Mouse (Mus musculus): Measurements from ENCODE around the gene Ttll5.
A peak's percentile ranks its signal among the peaks of the same experiment; 100 is the strongest.

Ttll5 gene

GRCm38 (mm10) chr12:85928513-85928912 is 104.1 kb downstream of the Ttll5 start:
- DNase-seq (ENCODE audit: low read depth, low spot score) = no peak

GRCm38 (mm10) chr12:85929711-85930110 is 105.3 kb downstream of the Ttll5 start:
- no peak for DNase-seq (ENCODE audit: low read depth, low spot score)

DNA sequence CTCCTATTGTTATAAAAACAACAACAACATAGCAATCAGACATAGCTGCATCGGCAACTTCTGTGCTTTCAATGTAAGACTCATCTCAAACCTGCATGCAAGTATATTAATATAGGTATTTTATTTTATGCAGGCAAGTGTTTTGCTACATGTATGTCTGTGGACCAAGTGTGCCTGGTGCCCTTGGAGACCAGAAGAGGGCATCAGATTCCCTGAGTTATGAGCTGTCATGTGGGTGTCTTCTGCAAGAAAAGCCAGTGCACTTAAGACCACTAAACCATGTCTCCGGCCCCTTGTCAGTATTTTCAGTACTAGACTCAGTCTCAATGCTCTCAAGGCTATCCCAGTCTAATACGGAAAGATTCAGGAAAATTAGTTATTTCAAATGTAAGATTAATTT is 106.3 kb downstream of the Ttll5 start:
- DNase-seq (ENCODE audit: low read depth, low spot score) = no peak

DNA sequence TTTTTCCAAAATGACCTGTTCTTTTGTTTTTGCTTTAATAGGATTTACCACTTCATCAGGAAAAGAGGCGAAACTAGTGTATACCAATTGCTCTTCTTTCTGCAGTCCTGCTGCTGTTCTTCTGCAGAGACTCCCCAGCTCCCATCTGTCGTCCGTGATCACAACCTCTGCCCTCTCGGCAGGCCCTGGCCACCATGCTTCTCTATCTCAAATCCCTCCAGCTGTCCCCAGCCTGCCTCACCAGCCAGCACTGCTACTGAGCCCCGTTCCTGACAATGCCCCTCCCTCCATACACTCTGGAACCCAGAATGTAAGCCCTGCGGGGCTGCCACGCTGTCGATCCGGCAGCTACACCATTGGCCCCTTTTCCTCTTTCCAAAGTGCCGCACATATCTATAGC is 108.8 kb downstream of the Ttll5 start:
- DNase-seq (ENCODE audit: low read depth, low spot score) = no peak

GRCm38 (mm10) chr12:85937384-85937783 is 112.9 kb downstream of the Ttll5 start:
- DNase-seq (ENCODE audit: low read depth, low spot score) = no peak

- no peak for DNase-seq (ENCODE audit: low read depth, low spot score)
Observed at GRCm38 (mm10) chr12:85943456-85943855, 119.0 kb downstream of the Ttll5 start.

GRCm38 (mm10) chr12:85944419-85944818 is 120.0 kb downstream of the Ttll5 start:
- no peak for DNase-seq (ENCODE audit: low read depth, low spot score)

DNA sequence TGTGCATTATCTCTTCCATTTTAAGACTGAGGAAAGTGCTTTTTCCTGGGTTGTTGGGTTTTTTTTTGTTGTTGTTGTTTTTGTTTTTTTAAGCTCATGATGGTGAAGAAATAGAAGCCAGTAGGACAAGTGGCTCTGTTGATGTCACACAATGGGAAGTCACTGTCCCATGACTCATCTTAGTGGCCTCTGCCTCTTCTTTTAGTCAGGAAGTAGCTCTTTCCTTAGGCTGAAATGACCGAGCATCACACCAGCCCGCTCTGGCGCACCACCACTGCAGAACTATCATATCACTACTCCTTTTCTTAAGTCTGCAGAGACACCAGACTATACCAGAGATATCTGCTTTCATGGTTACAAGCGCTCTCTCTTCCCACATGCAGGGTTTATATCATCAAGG is 122.7 kb downstream of the Ttll5 start:
- DNase-seq (ENCODE audit: low read depth, low spot score) = no peak

DNA sequence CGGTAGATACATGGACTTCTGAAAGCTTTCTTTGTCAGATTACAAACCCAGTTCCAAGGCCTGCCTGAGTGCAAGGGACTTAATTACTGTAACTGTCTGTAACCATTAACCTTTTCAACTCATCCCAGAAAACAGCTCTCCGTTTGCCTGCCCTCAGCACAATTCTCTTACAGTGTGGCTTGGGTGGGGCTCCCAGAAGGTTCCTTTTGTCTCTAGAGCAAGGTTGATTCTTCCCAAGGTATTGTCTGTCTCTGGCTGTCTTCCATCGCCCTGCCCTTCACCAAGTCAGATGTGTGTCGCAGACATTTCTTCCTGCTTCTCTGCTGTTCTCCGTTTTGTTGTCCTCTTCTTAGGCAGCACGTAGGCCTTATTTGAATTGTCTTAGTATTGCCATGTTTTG is 125.2 kb downstream of the Ttll5 start:
- peak; percentile 78 for DNase-seq (ENCODE audit: low read depth, low spot score)

GRCm38 (mm10) chr12:85950371-85950770 is 125.9 kb downstream of the Ttll5 start:
- DNase-seq (ENCODE audit: low read depth, low spot score) = no peak

DNA sequence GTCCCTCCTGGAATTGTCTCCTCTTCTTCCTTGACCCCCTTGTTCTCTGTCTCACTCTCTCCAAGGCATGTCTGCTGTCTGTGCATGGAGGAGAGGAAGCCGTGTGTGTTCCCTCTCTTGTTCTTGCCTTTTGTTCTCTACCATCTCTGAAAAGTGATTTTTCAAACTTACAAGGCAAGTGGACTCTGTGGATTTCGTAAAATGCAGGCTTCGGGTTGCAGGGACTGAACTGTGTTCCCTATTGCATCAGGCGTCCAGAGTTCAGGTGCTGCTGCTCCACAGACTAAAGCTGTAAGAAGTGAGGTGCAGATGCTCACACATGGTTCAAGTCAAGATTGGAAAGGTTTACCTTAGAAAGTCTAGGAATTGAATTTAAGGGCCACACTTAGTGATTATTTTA is 126.6 kb downstream of the Ttll5 start:
- DNase-seq (ENCODE audit: low read depth, low spot score) = no peak

GRCm38 (mm10) chr12:85951822-85952221 is 127.4 kb downstream of the Ttll5 start:
- DNase-seq (ENCODE audit: low read depth, low spot score) = peak; percentile 48

GRCm38 (mm10) chr12:85952349-85952748 is 127.9 kb downstream of the Ttll5 start:
- DNase-seq (ENCODE audit: low read depth, low spot score) = no peak

- peak; percentile 59 for DNase-seq (ENCODE audit: low read depth, low spot score)
Observed at GRCm38 (mm10) chr12:85954167-85954566, 129.7 kb downstream of the Ttll5 start.

- no peak for DNase-seq (ENCODE audit: low read depth, low spot score)
Observed at GRCm38 (mm10) chr12:85955062-85955461, 130.6 kb downstream of the Ttll5 start.

DNA sequence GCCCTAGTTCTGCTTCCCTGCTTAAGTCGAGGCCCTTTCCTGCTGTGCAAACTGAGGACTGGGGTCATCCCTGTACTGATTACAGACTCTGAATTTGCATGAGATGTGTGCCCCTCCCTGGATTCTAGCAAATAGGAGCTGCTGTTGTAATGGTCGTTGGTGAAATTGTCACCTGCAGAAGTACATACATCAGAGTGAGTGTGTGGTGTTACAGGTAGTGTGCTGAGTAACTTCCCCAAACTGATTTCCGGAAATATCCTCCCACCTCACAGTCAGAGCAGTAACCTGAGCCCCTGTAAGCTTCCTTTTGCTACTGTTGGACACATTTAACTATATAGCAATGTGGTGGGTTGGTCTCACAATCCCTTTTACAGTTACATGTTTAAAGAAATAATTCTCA is 131.2 kb downstream of the Ttll5 start:
- DNase-seq (ENCODE audit: low read depth, low spot score) = no peak

DNA sequence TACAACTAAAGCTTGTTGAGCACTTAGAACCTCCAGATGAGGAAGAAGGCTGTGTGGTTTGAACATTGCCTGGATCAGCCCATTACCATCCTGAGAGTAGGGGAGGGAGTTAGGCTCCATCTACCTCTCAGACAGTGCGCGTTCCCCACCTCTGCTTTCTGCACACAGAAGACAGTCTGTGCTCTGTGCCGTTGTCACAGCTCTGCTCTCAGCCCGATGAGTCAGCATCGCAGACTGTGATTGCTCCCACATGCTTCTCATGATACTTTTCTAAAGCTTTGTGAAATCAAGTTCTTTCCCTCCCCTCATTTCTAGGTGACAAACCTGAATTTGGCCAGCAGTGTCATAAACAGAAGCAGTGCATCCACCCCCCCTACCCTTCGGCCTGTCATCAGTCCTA is 131.8 kb downstream of the Ttll5 start:
- DNase-seq (ENCODE audit: low read depth, low spot score) = no peak

DNA sequence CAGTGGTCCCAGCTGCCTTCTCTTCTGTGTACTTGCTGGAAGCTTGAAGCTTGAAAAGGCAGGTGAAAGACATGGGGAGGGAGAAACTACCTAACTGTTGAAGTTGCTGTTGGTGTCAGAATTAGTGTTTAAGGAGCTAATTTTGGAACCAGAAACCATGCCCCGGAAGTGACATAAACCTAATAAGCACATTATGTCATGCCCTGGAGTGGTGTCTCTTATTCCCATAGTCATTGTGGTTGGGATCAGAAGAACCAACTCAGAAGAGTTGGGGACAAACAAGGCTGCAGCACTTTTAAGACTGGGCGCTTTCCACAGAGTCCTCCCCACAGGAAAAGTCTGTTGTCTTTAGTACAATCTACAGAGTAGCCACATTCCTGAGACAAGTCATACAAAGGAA is 134.0 kb downstream of the Ttll5 start:
- peak; percentile 18 for DNase-seq (ENCODE audit: low read depth, low spot score)

DNA sequence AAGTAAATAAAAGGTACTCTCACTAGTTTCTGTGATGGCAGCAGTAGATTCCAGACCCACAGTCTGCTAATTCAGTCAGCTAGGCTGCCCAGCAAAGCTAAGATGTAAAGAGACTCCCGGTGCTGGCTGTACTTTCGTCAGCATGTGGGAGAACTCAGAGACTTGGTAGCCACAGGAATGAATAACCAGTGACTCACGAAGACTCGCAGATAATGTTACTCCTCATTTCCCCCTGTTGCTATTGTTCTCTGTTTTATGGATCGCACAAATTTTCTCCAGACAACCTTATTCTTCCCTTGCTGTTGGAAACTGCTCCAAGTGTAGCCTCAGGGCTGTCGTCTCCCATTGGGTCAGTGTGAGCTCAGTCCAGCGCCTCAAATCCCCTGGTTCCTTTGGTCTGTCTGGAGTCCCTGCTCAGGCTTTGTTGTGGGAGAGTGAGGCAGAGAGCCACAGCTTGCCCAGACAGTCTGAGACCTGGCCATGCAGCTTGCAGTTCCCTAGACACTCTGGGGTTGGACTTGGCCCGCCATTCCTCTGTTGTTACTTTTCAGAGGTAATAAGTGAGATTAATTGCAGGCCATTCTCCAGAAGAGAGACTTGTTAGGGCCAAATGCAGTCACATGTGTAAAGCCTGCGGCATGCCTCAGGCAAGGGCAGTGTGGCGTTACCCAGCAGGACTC is 135.5 kb downstream of the Ttll5 start:
- DNase-seq (ENCODE audit: low read depth, low spot score) = no peak

DNA sequence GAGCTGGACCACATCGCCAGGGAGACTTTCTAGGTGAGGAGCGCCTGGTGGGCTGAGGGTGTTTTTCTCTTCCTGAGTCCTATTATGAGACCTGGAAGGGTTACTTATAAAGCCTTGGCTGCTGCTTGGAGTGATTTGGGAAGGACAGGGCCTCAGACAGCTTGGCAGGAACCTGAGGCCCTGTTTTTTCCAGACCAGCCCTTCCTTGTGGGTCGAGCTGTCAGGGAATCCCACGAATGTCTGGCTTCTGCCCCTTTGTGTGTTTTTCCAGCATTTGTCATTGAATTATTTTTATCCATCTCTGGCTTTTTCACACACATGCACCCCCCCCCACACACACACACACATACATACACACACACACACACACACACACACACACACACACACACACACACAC is 136.2 kb downstream of the Ttll5 start:
- no peak for DNase-seq (ENCODE audit: low read depth, low spot score)

DNA sequence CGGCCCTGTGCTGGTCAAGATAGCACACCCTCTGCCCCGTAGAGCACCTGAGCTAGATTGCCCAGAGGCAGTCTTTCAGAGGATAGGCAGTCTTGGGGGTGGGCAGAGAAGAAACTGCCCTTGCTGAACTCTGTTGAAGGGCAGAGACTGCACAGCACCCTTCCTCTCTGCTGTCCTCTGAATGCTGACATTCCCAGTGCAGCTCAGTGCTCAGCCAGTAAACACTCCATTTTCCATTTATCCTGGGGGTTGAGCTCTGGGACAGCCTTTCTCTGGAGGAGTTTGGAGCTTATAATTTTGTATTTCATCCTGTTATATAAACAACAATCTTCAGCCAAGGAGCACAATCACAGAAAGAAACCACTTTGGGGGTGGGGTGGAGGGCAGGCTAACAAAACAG is 138.7 kb downstream of the Ttll5 start:
- DNase-seq (ENCODE audit: low read depth, low spot score) = no peak

DNA sequence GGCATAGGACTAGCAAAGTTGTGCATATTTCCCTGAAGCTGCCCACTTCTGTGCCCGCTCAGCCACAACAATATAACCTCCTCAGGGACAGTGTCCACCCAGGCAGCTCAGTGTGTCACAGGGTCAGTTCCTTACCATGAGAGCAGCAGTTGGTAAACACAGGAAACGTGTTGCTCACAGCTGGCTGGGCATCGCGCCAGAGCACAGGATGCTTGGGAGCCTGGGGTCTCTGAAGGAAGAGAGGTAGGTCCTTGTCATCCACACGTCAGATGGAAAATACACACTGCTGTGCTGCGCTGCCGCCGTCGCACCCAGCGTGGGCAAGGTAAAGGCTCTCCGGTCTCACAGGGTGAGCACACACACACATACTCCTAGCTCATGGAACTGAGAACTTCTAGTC is 139.2 kb downstream of the Ttll5 start:
- no peak for DNase-seq (ENCODE audit: low read depth, low spot score)

GRCm38 (mm10) chr12:85964436-85964835 is 140.0 kb downstream of the Ttll5 start:
- no peak for DNase-seq (ENCODE audit: low read depth, low spot score)

GRCm38 (mm10) chr12:85967812-85968211 is 143.4 kb downstream of the Ttll5 start:
- no peak for DNase-seq (ENCODE audit: low read depth, low spot score)
